Mouse (Mus musculus): Measurements from ENCODE around the gene Vmp1.

Gene Vmp1

GRCm38 (mm10) chr11:86683395-86684125, at the start of gene Vmp1, which contains the start of gene Ptrh2:
Gene Vmp1, minus strand, starts transcription at chr11:86683836.
Gene Ptrh2, plus strand, starts transcription at chr11:86683985.
- in situ Hi-C loops (cut with MboI, MseI) = no loop called here

GRCm38 (mm10) chr11:86731443-86731842, 47.8 kb upstream of the Vmp1 start:
- in situ Hi-C loops (cut with MboI, MseI) = no loop called here

- in situ Hi-C loops (cut with MboI, MseI) = no loop called here
These were observed 42.0 kb upstream of the Vmp1 start for GRCm38 (mm10) chr11:86725607-86726006.

GRCm38 (mm10) chr11:86724982-86725381, 41.3 kb upstream of the Vmp1 start:
- in situ Hi-C loops (cut with MboI, MseI) = no loop called here

GRCm38 (mm10) chr11:86724004-86724403, 40.4 kb upstream of the Vmp1 start:
- in situ Hi-C loops (cut with MboI, MseI) = no loop called here

GRCm38 (mm10) chr11:86719390-86719789, 35.8 kb upstream of the Vmp1 start:
- in situ Hi-C loops (cut with MboI, MseI) = no loop called here

- in situ Hi-C loops (cut with MboI, MseI) = no loop called here
These were observed 34.7 kb upstream of the Vmp1 start for GRCm38 (mm10) chr11:86718369-86718768.

GRCm38 (mm10) chr11:86717306-86718065, 33.9 kb upstream of the Vmp1 start:
- in situ Hi-C loops (cut with MboI, MseI) = no loop called here

GRCm38 (mm10) chr11:86714606-86715005, 31.0 kb upstream of the Vmp1 start:
- in situ Hi-C loops (cut with MboI, MseI) = no loop called here

GRCm38 (mm10) chr11:86701151-86701550, 17.5 kb upstream of the Vmp1 start:
- in situ Hi-C loops (cut with MboI, MseI) = loop anchor here (10.0 kb wide), 1 partner anchor 404 kb away; the partner anchor contains the start of genes Prr11 and Ska2

GRCm38 (mm10) chr11:86695461-86695860, 11.8 kb upstream of the Vmp1 start:
- in situ Hi-C loops (cut with MboI, MseI) = no loop called here

- in situ Hi-C loops (cut with MboI, MseI) = no loop called here
These were observed 8.9 kb upstream of the Vmp1 start for GRCm38 (mm10) chr11:86692546-86692945.

GRCm38 (mm10) chr11:86691956-86692355, 8.3 kb upstream of the Vmp1 start:
- in situ Hi-C loops (cut with MboI, MseI) = no loop called here

- in situ Hi-C loops (cut with MboI, MseI) = no loop called here
These were observed 7.8 kb upstream of the Vmp1 start for GRCm38 (mm10) chr11:86691482-86691881.

GRCm38 (mm10) chr11:86690383-86690782, 6.7 kb upstream of the Vmp1 start:
- in situ Hi-C loops (cut with MboI, MseI) = no loop called here

GRCm38 (mm10) chr11:86685366-86685765, 1.7 kb upstream of the Vmp1 start:
- in situ Hi-C loops (cut with MboI, MseI) = no loop called here

- in situ Hi-C loops (cut with MboI, MseI) = no loop called here
These were observed 733 bp upstream of the Vmp1 start for GRCm38 (mm10) chr11:86684126-86685012.

GRCm38 (mm10) chr11:86682861-86683260, 775 bp downstream of the Vmp1 start:
- in situ Hi-C loops (cut with MboI, MseI) = no loop called here

- in situ Hi-C loops (cut with MboI, MseI) = no loop called here
These were observed 2.2 kb downstream of the Vmp1 start for GRCm38 (mm10) chr11:86681423-86681822.

GRCm38 (mm10) chr11:86680729-86681128, 2.9 kb downstream of the Vmp1 start:
- in situ Hi-C loops (cut with MboI, MseI) = no loop called here

GRCm38 (mm10) chr11:86678957-86679356, 4.7 kb downstream of the Vmp1 start:
- in situ Hi-C loops (cut with MboI, MseI) = no loop called here

GRCm38 (mm10) chr11:86675520-86675919, 8.1 kb downstream of the Vmp1 start:
- in situ Hi-C loops (cut with MboI, MseI) = no loop called here

Measured in T-helper 1 cell (primary cell).